Mouse (Mus musculus) limb, embryonic 11.5 days (tissue): ENCODE measurements around the gene Tespa1. TPM values are rescaled to one million over a fixed set of nuclear protein-coding genes. Genes with fewer than 3 reads are reported as not detected.
"Not testable (repeated sequence)": the region's sequence is repeated elsewhere in the genome, so short reads cannot be mapped to it uniquely, and the experiment has no call there.

Source experiments
- ATAC-seq: fragments of 200-750 bp; cut with Nextera tagmentation; 2 replicates; pipeline ENCODE4 v1.8.0; 2017; ENCODE audit warnings: low read depth; ENCODE audit not compliant: insufficient number of reproducible peaks, low FRiP score, low TSS enrichment
- DNase-seq: peaks from one replicate; pipeline ENCODE4 v3.0.0-alpha.2; 2015; ENCODE audit warnings: low spot score
- H3K27ac ChIP-seq: fragments of 300-500 bp; sonication (generic); replicated peaks from 2 replicates; pipeline ENCODE4 v1.5.1; 2014; ENCODE audit warnings: low read depth, mild to moderate bottlenecking, low read length
- H3K27me3 ChIP-seq: fragments of 300-500 bp; sonication (generic); 2 replicates; pipeline ENCODE4 v1.6.1; 2014; ENCODE audit warnings: mild to moderate bottlenecking, low read length, mixed read lengths; ENCODE audit not compliant: control insufficient read depth, insufficient read depth
- H3K36me3 ChIP-seq: fragments of 300-500 bp; sonication (generic); 2 replicates; pipeline ENCODE4 v1.6.1; 2014; ENCODE audit warnings: mild to moderate bottlenecking, low read length, moderate library complexity, mixed read lengths; ENCODE audit not compliant: control insufficient read depth, insufficient read depth
- H3K4me1 ChIP-seq: fragments of 300-500 bp; sonication (generic); 2 replicates; pipeline ENCODE4 v1.6.1; 2014; ENCODE audit warnings: low read length, mixed read lengths; ENCODE audit not compliant: control insufficient read depth, insufficient read depth
- H3K4me2 ChIP-seq: fragments of 300-500 bp; sonication (generic); 2 replicates; pipeline ENCODE4 v1.6.1; 2014; ENCODE audit warnings: low read depth, mild to moderate bottlenecking, moderate library complexity; ENCODE audit not compliant: severe bottlenecking
- H3K4me3 ChIP-seq: fragments of 300-500 bp; sonication (generic); 2 replicates; pipeline ENCODE4 v1.5.1; 2014; ENCODE audit warnings: low read depth, low read length
- H3K9ac ChIP-seq: fragments of 300-500 bp; sonication (generic); 2 replicates; pipeline ENCODE4 v1.6.1; 2014; ENCODE audit warnings: mild to moderate bottlenecking, low read length
- H3K9me3 ChIP-seq: fragments of 300-500 bp; sonication (generic); 2 replicates; pipeline ENCODE4 v1.6.1; 2016; ENCODE audit warnings: low read length; ENCODE audit not compliant: control insufficient read depth
- WGBS: fragments of 180-500 bp; shearing (Covaris S2); extraction: QIAGEN DNeasy Blood & Tissue Kit; methylation state at CpG from one replicate; pipeline ENCODE4 v1.1.7; 2014; 5-methylcytosine and 5-hydroxymethylcytosine counted together
- polyA plus RNA-seq: library from polyadenylated mRNA; unstranded; fragments of >200 nt; fragmentation: Nextera tagmentation; extraction: Ambion mirVana; gene quantifications from 2 replicates; pipeline ENCODE4 v1.2.1, GENCODE M21; 2014

Tespa1 gene
- 0.17 and 0.23 TPM in 2 replicates for polyA plus RNA-seq

- no peaks in the 10 kb centered on the region for H3K36me3 ChIP-seq
- no peaks in the 10 kb centered on the region for H3K27me3 ChIP-seq
- H3K4me2 ChIP-seq = no peak within 1 kb of the TSS
- H3K9me3 ChIP-seq = no peaks in the 10 kb centered on the region
- no peak within 1 kb of the TSS for H3K9ac ChIP-seq
- ATAC-seq (no peak), DNase-seq (no peak)
- no peaks in the 10 kb centered on the region for H3K4me1 ChIP-seq
- no peak within 1 kb of the TSS for H3K4me3 ChIP-seq
- 85% methylated on average over 5 of the region's 5 CpGs for WGBS
- no peak within 1 kb of the TSS for H3K27ac ChIP-seq
Measured at GRCm38 (mm10) chr10:130322637-130323036, at the start of gene Tespa1. Gene Tespa1 (plus strand): TSS chr10:130322870.

- H3K9me3 ChIP-seq = no peaks in the 10 kb centered on the region
- no peak overlapping the region for H3K27ac ChIP-seq
- ATAC-seq = no peak
- no peak overlapping the region for H3K9ac ChIP-seq
- no peaks in the 10 kb centered on the region for H3K4me1 ChIP-seq
- 63% methylated on average over 2 of the region's 2 CpGs for WGBS
- no peaks in the 10 kb centered on the region for H3K27me3 ChIP-seq
- DNase-seq = no peak
- H3K4me2 ChIP-seq = no peak overlapping the region
- no peak overlapping the region for H3K4me3 ChIP-seq
- no peaks in the 10 kb centered on the region for H3K36me3 ChIP-seq
Measured at GRCm38 (mm10) chr10:130275759-130276158, 46.9 kb upstream of the Tespa1 start.

- Histone ChIP-seq H3K27me3 (no peaks in the 10 kb centered on the region), H3K9me3 (no peaks in the 10 kb centered on the region), H3K9ac (no peak overlapping the region), H3K27ac (no peak overlapping the region), H3K4me1 (no peaks in the 10 kb centered on the region), H3K36me3 (no peaks in the 10 kb centered on the region), H3K4me3 (no peak overlapping the region), H3K4me2 (no peak overlapping the region)
- 75% methylated on average over 2 of the region's 2 CpGs for WGBS
- no peak for ATAC-seq
- no peak for DNase-seq
Measured at GRCm38 (mm10) chr10:130276496-130276895, 46.2 kb upstream of the Tespa1 start.

GRCm38 (mm10) chr10:130280066-130280465 lies 42.6 kb upstream of the Tespa1 start, which contains the start of gene Neurod4:
Gene Neurod4 (minus strand): TSS chr10:130280240.
- Histone ChIP-seq H3K27ac (no peak within 1 kb of the TSS), H3K36me3 (no peaks in the 10 kb centered on the region), H3K9ac (no peak within 1 kb of the TSS), H3K4me2 (no peak within 1 kb of the TSS), H3K4me3 (no peak within 1 kb of the TSS), H3K4me1 (no peaks in the 10 kb centered on the region), H3K27me3 (no peaks in the 10 kb centered on the region), H3K9me3 (no peaks in the 10 kb centered on the region)
- ATAC-seq (peak; percentile 91), DNase-seq (peak; percentile 77)
- WGBS = 0% methylated on average over 7 of the region's 7 CpGs

GRCm38 (mm10) chr10:130281982-130282449 lies 40.7 kb upstream of the Tespa1 start:
- Histone ChIP-seq H3K27ac (no peak overlapping the region), H3K9ac (no peak overlapping the region), H3K9me3 (no peaks in the 10 kb centered on the region), H3K4me3 (no peak overlapping the region), H3K27me3 (no peaks in the 10 kb centered on the region), H3K36me3 (no peaks in the 10 kb centered on the region), H3K4me2 (no peak overlapping the region), H3K4me1 (no peaks in the 10 kb centered on the region)
- WGBS = 0% methylated on average over 1 of the region's 1 CpGs
- ATAC-seq (no peak), DNase-seq (no peak)

GRCm38 (mm10) chr10:130287201-130287600 lies 35.5 kb upstream of the Tespa1 start:
- no peak overlapping the region for H3K9ac ChIP-seq
- H3K9me3 ChIP-seq = no peaks in the 10 kb centered on the region
- H3K27me3 ChIP-seq = no peaks in the 10 kb centered on the region
- DNase-seq = no peak
- H3K36me3 ChIP-seq = no peaks in the 10 kb centered on the region
- no peak overlapping the region for H3K4me3 ChIP-seq
- H3K4me2 ChIP-seq = no peak overlapping the region
- WGBS = 83% methylated on average over 1 of the region's 1 CpGs
- H3K27ac ChIP-seq = no peak overlapping the region
- no peaks in the 10 kb centered on the region for H3K4me1 ChIP-seq
- ATAC-seq = no peak

- H3K36me3 ChIP-seq = no peaks in the 10 kb centered on the region
- H3K9ac ChIP-seq = no peak overlapping the region
- H3K9me3 ChIP-seq = no peaks in the 10 kb centered on the region
- no peaks in the 10 kb centered on the region for H3K4me1 ChIP-seq
- no peak overlapping the region for H3K27ac ChIP-seq
- ATAC-seq (no peak), DNase-seq (no peak)
- no peak overlapping the region for H3K4me2 ChIP-seq
- 54% methylated on average over 3 of the region's 3 CpGs for WGBS
- no peak overlapping the region for H3K4me3 ChIP-seq
- H3K27me3 ChIP-seq = no peaks in the 10 kb centered on the region
Measured at GRCm38 (mm10) chr10:130288007-130288406, 34.7 kb upstream of the Tespa1 start.

GRCm38 (mm10) chr10:130293741-130294408 lies 28.8 kb upstream of the Tespa1 start:
- no peaks in the 10 kb centered on the region for H3K27me3 ChIP-seq
- DNase-seq (no peak), ATAC-seq (no peak)
- no peaks in the 10 kb centered on the region for H3K36me3 ChIP-seq
- no peak overlapping the region for H3K4me2 ChIP-seq
- H3K27ac ChIP-seq = no peak overlapping the region
- H3K4me1 ChIP-seq = no peaks in the 10 kb centered on the region
- H3K9me3 ChIP-seq = no peaks in the 10 kb centered on the region
- H3K4me3 ChIP-seq = no peak overlapping the region
- WGBS = 19% methylated on average over 3 of the region's 3 CpGs
- H3K9ac ChIP-seq = no peak overlapping the region

GRCm38 (mm10) chr10:130298748-130299147 lies 23.9 kb upstream of the Tespa1 start:
- not testable (repeated sequence) for H3K4me3 ChIP-seq, H3K27me3 ChIP-seq, H3K9ac ChIP-seq, H3K36me3 ChIP-seq, H3K4me2 ChIP-seq, H3K4me1 ChIP-seq, H3K27ac ChIP-seq, DNase-seq, H3K9me3 ChIP-seq, ATAC-seq
- 22% methylated on average over 4 of the region's 4 CpGs for WGBS
